Mouse (Mus musculus): ENCODE results near the gene Gck.

Gene Gck

DNA sequence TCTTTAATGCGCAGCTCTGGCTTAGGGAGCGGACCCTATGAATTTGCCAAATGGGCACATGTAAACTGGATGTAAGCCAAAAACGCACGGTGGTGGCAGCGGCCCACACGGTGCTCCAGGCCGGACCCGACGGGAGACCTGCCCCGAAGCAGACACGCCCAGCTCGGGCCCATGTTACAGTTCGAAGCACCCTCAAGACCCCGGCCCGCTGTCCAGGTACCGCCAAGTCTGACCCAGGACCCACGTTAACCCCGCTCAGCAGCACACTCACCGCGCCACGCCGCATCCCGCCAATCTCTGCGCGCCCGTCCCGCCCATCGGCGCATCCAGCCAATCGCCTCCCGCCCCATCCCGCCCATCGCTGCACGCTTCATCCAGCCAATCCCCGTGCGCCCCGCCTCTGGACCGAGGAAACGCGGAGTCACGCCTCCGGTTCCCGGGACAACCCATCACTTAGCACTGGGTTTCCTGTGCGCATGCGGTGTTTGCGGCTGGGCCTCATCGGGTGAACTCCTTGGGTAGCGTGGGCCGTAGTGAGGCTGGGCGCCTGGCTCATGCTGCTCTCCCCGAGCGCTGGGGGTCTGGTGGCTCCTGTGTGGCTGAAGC is 71.9 kb downstream of the Gck start, which contains the start of gene Pold2:
Pold2 (minus strand) TSS at position 372 of the 606 bp plus-strand sequence.
- in situ Hi-C loops (cut with MboI, MseI) = no loop called here

DNA sequence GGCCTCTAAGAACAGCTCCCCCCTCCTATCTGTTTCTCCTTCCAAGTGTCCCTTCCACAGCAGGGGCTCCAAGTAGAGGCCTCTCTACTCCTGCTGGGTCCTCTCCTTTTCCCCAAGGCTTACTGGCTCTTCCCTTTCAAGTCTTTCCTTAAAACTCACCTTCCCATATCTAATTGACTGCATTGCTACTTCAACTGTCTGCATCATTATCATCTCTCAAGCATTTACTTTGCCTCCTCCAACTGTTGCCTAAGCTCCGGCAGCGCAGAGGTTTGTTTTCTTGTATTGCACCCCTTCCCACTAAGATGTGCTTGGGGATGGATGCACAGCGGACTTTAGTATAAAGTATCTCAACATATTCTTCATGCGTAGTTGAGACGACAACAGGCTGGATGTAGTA is 72.5 kb downstream of the Gck start:
- in situ Hi-C loops (cut with MboI, MseI) = no loop called here

DNA sequence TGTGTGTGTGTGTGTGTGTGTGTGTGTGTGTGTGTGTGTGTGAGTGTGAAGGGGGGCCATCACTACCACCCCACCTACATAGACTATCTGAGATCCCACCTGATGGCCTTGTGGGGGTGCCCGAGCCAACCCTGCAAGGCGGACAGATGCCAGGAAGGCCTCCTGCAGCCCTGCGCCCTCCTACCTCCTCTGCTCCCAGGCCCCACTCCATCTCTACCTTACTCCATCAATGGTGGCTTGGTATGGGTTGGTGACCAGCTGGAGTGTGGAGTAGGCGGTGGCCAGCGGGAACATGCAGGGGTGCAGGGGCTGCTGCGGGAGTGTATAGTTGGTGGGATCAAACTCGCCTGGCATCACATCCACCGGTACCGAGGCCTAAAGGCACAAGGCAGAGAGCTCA is 76.7 kb downstream of the Gck start:
- in situ Hi-C loops (cut with MboI, MseI) = loop anchor here (5.0 kb wide), 1 partner anchor 76 kb away; no protein-coding TSS in a partner anchor

DNA sequence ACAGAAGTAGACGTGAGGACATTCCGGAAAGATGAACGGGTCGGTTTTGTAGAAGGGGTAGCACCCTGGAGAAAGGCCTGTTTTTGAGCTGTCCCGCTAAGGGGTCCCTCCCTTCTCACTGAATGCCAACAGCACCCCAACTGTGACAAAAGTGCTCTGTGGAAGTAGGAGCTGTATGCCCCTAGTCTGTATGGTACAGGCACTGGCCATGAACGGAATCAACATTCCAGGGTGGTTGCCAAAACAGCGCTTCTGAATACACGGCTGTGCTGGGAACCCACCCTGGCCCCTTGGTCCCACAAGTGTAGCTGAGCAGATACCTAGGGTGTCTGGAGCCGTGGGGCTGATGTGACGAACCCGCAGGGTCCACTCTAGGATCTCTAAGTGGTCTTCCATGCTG is 77.2 kb downstream of the Gck start:
- in situ Hi-C loops (cut with MboI, MseI) = loop anchor here (5.0 kb wide), 1 partner anchor 75 kb away; no protein-coding TSS in a partner anchor

- in situ Hi-C loops (cut with MboI, MseI) = loop anchor here (5.0 kb wide), 1 partner anchor 73 kb away; no protein-coding TSS in a partner anchor
These were observed 79.8 kb downstream of the Gck start for GRCm38 (mm10) chr11:5870069-5870468.

DNA sequence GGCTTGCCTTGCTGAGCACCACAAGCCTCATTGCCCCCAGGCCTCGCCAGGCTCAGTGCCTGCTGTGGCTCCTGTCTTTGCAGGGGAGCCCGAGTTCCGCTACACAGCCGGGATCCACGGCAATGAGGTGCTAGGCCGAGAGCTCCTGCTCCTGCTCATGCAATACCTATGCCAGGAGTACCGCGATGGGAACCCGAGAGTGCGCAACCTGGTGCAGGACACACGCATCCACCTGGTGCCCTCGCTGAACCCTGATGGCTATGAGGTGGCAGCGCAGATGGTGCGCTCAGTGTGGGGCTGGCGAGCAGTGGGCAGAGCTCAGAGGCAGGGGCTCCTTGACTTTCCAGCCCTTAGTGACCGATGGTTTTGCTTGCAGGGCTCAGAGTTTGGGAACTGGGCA is 80.5 kb downstream of the Gck start:
- in situ Hi-C loops (cut with MboI, MseI) = no loop called here

DNA sequence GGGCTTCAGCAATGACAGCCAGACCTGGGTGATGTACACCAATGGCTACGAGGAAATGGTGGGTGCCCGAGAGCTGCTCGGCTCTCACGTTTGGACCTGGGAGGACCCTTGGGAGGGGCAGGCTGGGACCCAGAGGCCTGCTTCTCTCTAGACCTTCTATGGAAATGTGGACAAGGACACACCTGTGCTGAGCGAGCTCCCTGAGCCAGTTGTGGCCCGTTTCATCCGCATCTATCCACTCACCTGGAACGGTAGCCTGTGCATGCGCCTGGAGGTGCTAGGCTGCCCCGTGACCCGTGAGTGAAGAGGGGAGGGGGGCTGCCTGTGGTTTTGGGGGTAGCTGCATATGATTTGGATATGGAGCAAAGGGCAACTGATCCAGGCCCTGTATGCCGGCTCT is 81.6 kb downstream of the Gck start:
- in situ Hi-C loops (cut with MboI, MseI) = no loop called here

- in situ Hi-C loops (cut with MboI, MseI) = no loop called here
These were observed 82.7 kb downstream of the Gck start for GRCm38 (mm10) chr11:5867196-5867595.

DNA sequence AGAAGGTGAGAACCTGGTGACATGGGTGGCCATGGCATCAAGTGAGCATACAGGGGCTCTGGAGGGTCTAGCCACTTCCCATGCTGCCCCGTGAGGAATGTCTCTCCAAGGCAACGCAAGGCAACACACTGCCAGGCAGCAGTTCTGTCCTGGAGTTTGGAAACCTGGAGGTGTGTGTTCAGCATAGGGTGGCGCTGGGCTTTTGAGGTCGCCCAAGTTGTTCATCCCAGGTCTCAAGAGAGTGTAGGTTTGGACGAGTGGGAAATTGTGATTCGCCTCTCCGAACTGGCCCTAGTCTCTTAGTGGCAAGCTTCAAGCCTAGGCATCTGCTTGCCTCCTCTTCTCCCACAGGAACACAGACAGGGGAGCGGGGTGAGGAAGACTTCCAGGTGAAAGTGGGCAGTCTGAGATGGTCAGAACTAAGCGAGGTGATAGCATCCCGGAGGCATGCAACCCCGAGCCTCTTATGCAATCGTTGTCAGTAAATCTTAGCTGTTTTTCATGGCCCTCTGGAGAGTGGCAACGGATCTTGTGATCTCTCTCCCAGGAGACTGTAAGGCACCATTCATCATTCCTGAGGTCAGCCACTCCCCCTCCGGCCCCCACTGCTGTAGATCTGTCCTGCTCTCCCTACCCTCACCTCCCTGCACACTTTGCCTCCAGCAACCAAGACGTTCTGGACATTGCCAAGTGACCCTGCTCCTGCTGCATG is 87.3 kb downstream of the Gck start:
- in situ Hi-C loops (cut with MboI, MseI) = no loop called here

GRCm38 (mm10) chr11:5861678-5862393 is 88.0 kb downstream of the Gck start, which contains the start of gene Aebp1:
TSS of gene Aebp1 (plus strand) at chr11:5861947.
- in situ Hi-C loops (cut with MboI, MseI) = no loop called here

DNA sequence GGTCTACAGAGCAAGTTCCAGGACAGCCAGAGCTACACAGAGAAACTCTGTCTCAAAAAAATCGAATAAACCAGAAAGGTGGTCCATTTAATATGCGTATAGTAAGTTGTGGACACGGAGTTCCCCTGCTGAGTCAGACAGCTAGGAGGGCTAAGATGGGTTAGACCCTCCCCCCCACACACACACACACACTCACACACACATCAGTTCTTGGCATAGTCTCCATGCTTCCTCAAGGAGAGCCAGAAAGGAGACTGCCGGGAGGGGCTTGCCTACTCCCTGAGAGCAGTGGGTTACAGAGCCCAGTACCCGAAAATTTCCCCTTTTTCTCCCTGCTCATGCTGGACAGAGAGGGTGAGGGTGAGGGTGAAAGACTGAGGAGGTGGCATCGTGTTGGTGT is 89.2 kb downstream of the Gck start:
- in situ Hi-C loops (cut with MboI, MseI) = no loop called here

DNA sequence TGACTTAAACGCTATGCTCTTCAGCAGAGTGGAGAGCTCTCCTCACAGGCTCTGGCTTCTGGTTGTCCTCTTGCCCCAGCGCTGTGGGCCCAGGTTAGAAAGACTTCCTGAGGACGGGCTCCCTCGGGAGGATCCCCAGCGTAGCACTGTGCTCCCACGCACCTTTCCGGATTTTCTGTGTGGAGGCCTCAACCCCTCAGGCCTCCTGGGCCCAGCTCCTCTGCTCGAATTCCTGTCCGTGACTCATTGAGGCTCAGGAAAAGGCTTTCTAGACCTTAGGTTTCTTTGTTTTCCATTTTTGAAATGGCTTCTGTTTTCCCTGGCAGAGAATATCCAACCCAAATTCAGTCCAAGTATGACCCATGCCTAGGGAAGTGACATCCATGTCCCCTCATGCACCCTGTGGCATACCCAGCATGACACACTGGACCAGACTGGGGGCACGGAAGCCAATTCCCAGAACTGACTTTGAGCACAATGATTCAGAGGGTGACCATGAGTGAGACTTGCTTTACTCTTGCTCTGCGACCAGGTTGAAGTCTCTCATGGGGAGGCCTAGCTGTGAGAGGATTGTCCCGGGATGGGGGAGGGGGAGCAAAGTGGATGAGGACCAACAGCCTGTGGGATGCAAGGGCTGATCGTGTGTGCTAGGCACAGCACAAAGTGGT is 89.9 kb downstream of the Gck start:
- in situ Hi-C loops (cut with MboI, MseI) = no loop called here

- in situ Hi-C loops (cut with MboI, MseI) = no loop called here
These were observed 91.2 kb downstream of the Gck start for GRCm38 (mm10) chr11:5858723-5859122.

DNA sequence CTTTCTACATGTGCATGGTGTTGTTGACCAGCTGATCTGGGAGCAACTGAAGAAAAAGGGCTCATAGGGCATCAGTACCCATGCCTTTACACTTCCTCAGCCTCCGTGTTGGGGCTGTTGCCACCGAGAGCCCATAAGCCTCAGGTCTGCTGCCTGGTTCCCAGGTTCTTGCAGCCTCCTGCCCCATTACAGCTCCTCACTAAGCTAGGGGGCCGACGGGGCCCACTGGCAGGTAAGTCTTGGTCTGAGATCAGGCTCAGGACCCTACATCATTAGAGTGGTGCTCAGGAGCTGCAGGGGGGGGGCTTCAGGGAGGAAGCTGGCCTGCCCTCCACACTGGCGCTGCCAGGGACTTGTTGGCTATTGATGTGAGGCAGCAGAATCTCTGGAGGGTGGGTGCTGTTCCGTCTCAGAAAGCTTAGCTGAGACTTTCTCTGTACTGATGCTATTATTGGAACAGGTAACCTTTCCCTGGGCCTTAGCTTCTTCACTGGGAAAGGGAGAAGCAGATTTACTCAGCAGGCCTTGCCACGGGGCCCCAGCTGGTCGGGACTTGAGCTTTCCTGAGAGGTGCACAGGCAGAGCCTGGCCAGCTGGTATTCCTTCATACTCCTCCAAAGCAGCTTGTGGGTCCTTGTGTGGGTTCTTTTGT is 93.3 kb downstream of the Gck start:
- in situ Hi-C loops (cut with MboI, MseI) = no loop called here

DNA sequence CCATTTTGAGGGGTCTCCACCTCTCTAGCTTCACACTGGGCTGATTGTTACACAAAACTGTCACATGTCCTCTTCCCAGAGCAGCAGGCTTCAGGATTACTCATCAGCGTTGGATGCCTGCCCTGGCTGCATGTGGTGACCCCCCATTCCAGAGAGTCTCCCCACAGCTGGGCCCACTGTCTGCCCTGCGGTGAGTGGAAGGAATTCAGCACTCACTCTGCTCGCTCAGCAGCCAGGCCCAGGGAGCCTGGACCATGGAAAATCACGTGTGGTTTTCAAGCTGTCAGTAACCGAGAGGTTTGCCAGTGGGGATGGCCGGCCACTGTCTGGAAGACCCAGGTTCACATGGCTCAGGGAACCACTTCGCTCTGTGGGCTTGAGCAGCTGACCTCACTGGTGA is 94.0 kb downstream of the Gck start:
- in situ Hi-C loops (cut with MboI, MseI) = no loop called here

DNA sequence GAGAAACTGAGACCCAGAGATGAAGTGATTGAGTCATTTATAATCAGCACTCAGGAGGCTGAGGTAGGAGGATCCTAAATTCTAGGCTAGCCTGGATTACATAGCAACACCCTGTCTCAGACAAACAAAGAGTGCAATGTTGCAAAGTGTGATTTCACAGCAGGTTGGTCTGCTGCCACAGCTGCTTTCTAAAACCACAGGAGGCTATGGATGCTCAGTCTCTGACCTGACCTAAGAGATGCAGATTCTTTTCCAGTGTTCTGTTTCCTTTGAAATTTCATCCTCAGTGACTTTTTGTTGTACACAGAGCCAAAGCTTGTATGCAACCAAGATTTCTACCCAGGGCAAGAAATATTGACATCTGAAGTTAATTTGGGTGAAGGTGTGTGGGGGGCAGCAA is 94.4 kb downstream of the Gck start:
- in situ Hi-C loops (cut with MboI, MseI) = no loop called here

GRCm38 (mm10) chr11:5852314-5852713 is 97.6 kb downstream of the Gck start:
- in situ Hi-C loops (cut with MboI, MseI) = no loop called here

GRCm38 (mm10) chr11:5851021-5851736 is 98.7 kb downstream of the Gck start:
- in situ Hi-C loops (cut with MboI, MseI) = no loop called here

Data from regulatory T cell (primary cell).